Mouse (Mus musculus) limb, embryonic 15.5 days (tissue): ENCODE data around the gene Gtf2f1. TPM values are rescaled to one million over a fixed set of nuclear protein-coding genes. Genes with fewer than 3 reads are reported as not detected.

Experiments used
- ATAC-seq: fragments of 200-750 bp; cut with Nextera tagmentation; 2 replicates; pipeline ENCODE4 v1.8.0; 2017; ENCODE audit warnings: low read depth, moderate TSS enrichment; ENCODE audit not compliant: insufficient number of reproducible peaks, low FRiP score, low TSS enrichment
- H3K27ac ChIP-seq: fragments of 300-500 bp; sonication (generic); 2 replicates; pipeline ENCODE4 v1.5.1; 2015; ENCODE audit warnings: moderate library complexity, mild to moderate bottlenecking, inconsistent platforms
- H3K27me3 ChIP-seq: fragments of 300-500 bp; sonication (generic); 2 replicates; pipeline ENCODE4 v1.6.1; 2015; ENCODE audit warnings: inconsistent platforms
- H3K36me3 ChIP-seq: fragments of 300-500 bp; sonication (generic); 2 replicates; pipeline ENCODE4 v1.6.1; 2015; ENCODE audit warnings: inconsistent platforms
- H3K4me1 ChIP-seq: fragments of 300-500 bp; sonication (generic); 2 replicates; pipeline ENCODE4 v1.6.1; 2015; ENCODE audit warnings: inconsistent platforms
- H3K4me2 ChIP-seq: fragments of 300-500 bp; sonication (generic); 2 replicates; pipeline ENCODE4 v1.6.1; 2015; ENCODE audit warnings: mild to moderate bottlenecking, inconsistent platforms
- H3K4me3 ChIP-seq: fragments of 300-500 bp; sonication (generic); 2 replicates; pipeline ENCODE4 v1.5.1; 2015; ENCODE audit warnings: mild to moderate bottlenecking, inconsistent platforms
- H3K9ac ChIP-seq: fragments of 300-500 bp; sonication (generic); 2 replicates; pipeline ENCODE4 v1.6.1; 2015; ENCODE audit warnings: inconsistent platforms
- H3K9me3 ChIP-seq: fragments of 300-500 bp; sonication (generic); 2 replicates; pipeline ENCODE4 v1.6.1; 2016; ENCODE audit warnings: inconsistent platforms
- WGBS: fragments of 180-500 bp; shearing (Covaris S2); methylation state at CpG from one replicate; pipeline ENCODE4 v1.1.7; 2015; 5-methylcytosine and 5-hydroxymethylcytosine counted together
- polyA plus RNA-seq: library from polyadenylated mRNA; unstranded; fragments of >200 nt; fragmentation: Nextera tagmentation; extraction: Ambion mirVana; gene quantifications from 2 replicates; pipeline ENCODE4 v1.2.1, GENCODE M21; 2015

Gtf2f1 gene
- polyA plus RNA-seq, 1 experiment from 2014 or later = 62.0 TPM

GRCm38 (mm10) chr17:57031661-57032420 is 20.8 kb upstream of the Gtf2f1 start:
- no peaks in the 10 kb centered on the region for H3K9me3 ChIP-seq
- H3K36me3 ChIP-seq = peaks cover 20% of the 10 kb centered on the region
- H3K27me3 ChIP-seq = no peaks in the 10 kb centered on the region
- H3K9ac ChIP-seq = peak overlapping the region; percentile 35; the same call in 1 of the 2 replicates
- H3K4me2 ChIP-seq = peak overlapping the region; percentile 74
- H3K4me1 ChIP-seq = peaks cover 16% of the 10 kb centered on the region
- WGBS = 2% methylated on average over 38 of the region's 38 CpGs
- ATAC-seq = peak; percentile 99
- peak overlapping the region; percentile 96 for H3K4me3 ChIP-seq
- peak overlapping the region; percentile 93 for H3K27ac ChIP-seq

- no peak for ATAC-seq
Measured at GRCm38 (mm10) chr17:57030931-57031660, 20.0 kb upstream of the Gtf2f1 start, which contains the start of gene Khsrp. Khsrp (minus strand) TSS chr17:57031522.

DNA sequence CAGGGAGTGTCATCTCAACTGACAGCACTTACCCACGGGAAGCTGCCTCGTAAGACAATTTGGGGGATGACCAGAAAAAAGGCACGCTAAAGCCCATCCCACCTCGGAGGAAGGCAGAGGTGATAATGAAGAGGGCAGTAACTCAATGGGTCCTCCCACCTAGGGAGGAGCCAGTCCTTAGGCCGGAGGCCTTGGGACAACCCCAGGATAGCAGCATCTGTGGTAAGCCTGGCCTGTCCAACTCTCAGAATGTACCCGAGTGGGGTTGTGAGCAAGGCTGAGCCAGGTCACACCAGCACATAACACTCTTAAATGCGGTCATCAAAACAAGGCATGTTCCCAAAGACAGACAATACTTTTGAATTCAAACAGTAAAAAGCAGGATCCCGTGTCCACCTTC is 18.6 kb upstream of the Gtf2f1 start:
- 37% methylated on average over 8 of the region's 8 CpGs for WGBS
- H3K9me3 ChIP-seq = no peaks in the 10 kb centered on the region
- peak overlapping the region; percentile 74 for H3K4me2 ChIP-seq
- H3K4me1 ChIP-seq = peaks cover 16% of the 10 kb centered on the region
- no peak for ATAC-seq
- H3K27ac ChIP-seq = no peak overlapping the region
- H3K27me3 ChIP-seq = no peaks in the 10 kb centered on the region
- peak overlapping the region; percentile 96 for H3K4me3 ChIP-seq
- H3K36me3 ChIP-seq = peaks cover 42% of the 10 kb centered on the region
- H3K9ac ChIP-seq = peak overlapping the region; percentile 100; the same call in 1 of the 2 replicates

More at GRCm38 (mm10) chr17:57030931-57031660, 20.0 kb upstream of the Gtf2f1 start, which contains the start of gene Khsrp:
- peak within 1 kb of the TSS; percentile 93 for H3K27ac ChIP-seq
- peaks cover 16% of the 10 kb centered on the region for H3K4me1 ChIP-seq
- WGBS = under 1% methylated on average over 69 of the region's 99 CpGs
- peak within 1 kb of the TSS; percentile 100 for H3K9ac ChIP-seq
- H3K4me2 ChIP-seq = peak within 1 kb of the TSS; percentile 74
- H3K36me3 ChIP-seq = peaks cover 28% of the 10 kb centered on the region
- H3K4me3 ChIP-seq = peak within 1 kb of the TSS; percentile 96
- no peaks in the 10 kb centered on the region for H3K9me3 ChIP-seq
- H3K27me3 ChIP-seq = no peaks in the 10 kb centered on the region

- Histone ChIP-seq H3K27me3 (no peaks in the 10 kb centered on the region), H3K36me3 (peaks cover 64% of the 10 kb centered on the region), H3K4me3 (no peak overlapping the region), H3K27ac (no peak overlapping the region), H3K9me3 (no peaks in the 10 kb centered on the region), H3K9ac (no peak overlapping the region), H3K4me2 (no peak overlapping the region), H3K4me1 (peaks cover 15% of the 10 kb centered on the region)
- 89% methylated on average over 4 of the region's 4 CpGs for WGBS
- no peak for ATAC-seq
Measured at GRCm38 (mm10) chr17:57027471-57027870, 16.4 kb upstream of the Gtf2f1 start.

GRCm38 (mm10) chr17:57020960-57021359 is 9.9 kb upstream of the Gtf2f1 start:
- peaks cover 65% of the 10 kb centered on the region for H3K36me3 ChIP-seq
- H3K9me3 ChIP-seq = no peaks in the 10 kb centered on the region
- no peak overlapping the region for H3K27ac ChIP-seq
- H3K9ac ChIP-seq = no peak overlapping the region
- no peak for ATAC-seq
- no peak overlapping the region for H3K4me2 ChIP-seq
- 91% methylated on average over 5 of the region's 5 CpGs for WGBS
- no peaks in the 10 kb centered on the region for H3K27me3 ChIP-seq
- no peak overlapping the region for H3K4me3 ChIP-seq
- H3K4me1 ChIP-seq = no peaks in the 10 kb centered on the region

DNA sequence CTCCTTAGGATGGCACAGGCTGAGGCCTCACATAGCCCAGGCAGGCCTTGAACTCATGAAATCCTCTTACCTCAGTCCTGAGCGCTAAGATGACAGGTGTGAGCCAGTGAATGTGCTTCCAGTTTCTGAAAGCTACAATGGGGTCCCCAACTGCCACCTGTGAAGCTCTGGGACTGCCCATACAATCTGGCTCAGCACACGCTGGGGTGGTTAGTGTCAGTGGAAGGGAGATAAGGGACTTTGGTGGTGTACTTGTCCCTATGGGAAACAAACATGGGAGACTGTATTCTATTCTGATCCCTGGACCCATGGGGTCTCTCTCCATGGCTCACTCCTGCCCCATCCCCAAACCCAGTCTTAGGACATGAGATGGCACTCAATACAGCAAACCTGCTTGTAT is 8.6 kb upstream of the Gtf2f1 start:
- Histone ChIP-seq H3K9me3 (no peaks in the 10 kb centered on the region), H3K9ac (no peak overlapping the region), H3K27me3 (no peaks in the 10 kb centered on the region), H3K36me3 (peaks cover 53% of the 10 kb centered on the region), H3K27ac (no peak overlapping the region), H3K4me2 (no peak overlapping the region), H3K4me1 (no peaks in the 10 kb centered on the region), H3K4me3 (no peak overlapping the region)
- no peak for ATAC-seq
- WGBS = 87% methylated on average over 2 of the region's 2 CpGs

DNA sequence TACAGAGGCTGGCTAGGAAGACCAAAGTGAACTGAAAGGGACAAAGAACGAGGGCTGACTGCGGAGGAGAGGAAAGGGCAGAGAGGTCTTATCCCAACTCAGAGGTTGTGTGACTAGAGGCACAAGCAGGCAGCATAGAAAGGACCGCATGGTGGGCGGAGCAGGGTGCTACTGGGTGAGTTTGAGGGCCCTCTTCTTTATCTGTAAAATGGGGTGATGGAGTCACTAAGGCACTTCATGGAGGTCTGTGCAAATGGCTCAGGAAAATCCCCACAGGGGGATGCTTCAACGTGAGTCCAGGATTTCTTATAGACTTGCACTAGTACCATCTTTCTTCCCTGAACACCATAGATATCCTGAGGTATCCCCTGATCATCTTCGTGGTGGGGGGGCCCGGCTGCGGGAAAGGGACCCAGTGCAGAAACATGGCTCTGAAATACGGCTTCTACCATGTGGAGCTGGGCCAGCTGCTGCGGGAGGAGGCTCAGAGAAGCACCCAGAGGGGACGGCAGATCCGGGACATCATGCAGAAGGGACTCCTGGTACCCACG is 1.2 kb upstream of the Gtf2f1 start:
- 69% methylated on average over 13 of the region's 13 CpGs for WGBS
- peak overlapping the region; percentile 95 for H3K27ac ChIP-seq
- no peaks in the 10 kb centered on the region for H3K9me3 ChIP-seq
- H3K4me2 ChIP-seq = peak overlapping the region; percentile 81
- peak overlapping the region; percentile 75 for H3K4me3 ChIP-seq
- H3K4me1 ChIP-seq = peaks cover 19% of the 10 kb centered on the region
- peaks cover 16% of the 10 kb centered on the region for H3K36me3 ChIP-seq
- no peak overlapping the region for H3K9ac ChIP-seq
- no peaks in the 10 kb centered on the region for H3K27me3 ChIP-seq
- ATAC-seq = no peak

DNA sequence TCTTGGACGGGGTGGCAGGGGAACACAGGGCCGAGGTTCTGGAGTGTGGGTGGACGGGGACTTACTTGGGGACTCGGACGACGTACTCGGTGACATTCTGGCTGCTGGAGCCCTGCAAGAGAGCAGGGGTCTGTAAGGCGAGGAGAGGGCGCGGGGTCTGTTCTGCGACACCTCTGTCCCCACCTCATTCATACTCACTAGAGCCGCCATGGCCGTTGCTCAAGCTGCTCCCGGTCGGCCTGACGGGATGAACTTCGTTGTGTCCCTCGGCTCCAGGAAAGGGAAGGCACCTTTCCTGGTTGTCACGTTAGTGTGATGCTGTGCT is 215 bp downstream of the Gtf2f1 start:
- WGBS = 1% methylated on average over 19 of the region's 19 CpGs
- ATAC-seq = peak; percentile 41; the same call in 1 of the 2 replicates
- Histone ChIP-seq H3K9me3 (no peaks in the 10 kb centered on the region), H3K4me3 (peak overlapping the region; percentile 75), H3K27me3 (no peaks in the 10 kb centered on the region), H3K4me1 (peaks cover 19% of the 10 kb centered on the region), H3K9ac (peak overlapping the region; percentile 79), H3K27ac (peak overlapping the region; percentile 86), H3K4me2 (peak overlapping the region; percentile 81), H3K36me3 (peaks cover 31% of the 10 kb centered on the region)

GRCm38 (mm10) chr17:57007137-57007905 is 3.8 kb downstream of the Gtf2f1 start:
- Histone ChIP-seq H3K27ac (no peak overlapping the region; the same call in 1 of the 2 replicates), H3K36me3 (peaks cover 66% of the 10 kb centered on the region), H3K4me2 (no peak overlapping the region), H3K4me1 (peaks cover 15% of the 10 kb centered on the region), H3K9ac (no peak overlapping the region), H3K4me3 (no peak overlapping the region), H3K9me3 (no peaks in the 10 kb centered on the region), H3K27me3 (no peaks in the 10 kb centered on the region)
- no peak for ATAC-seq
- WGBS = 96% methylated on average over 13 of the region's 13 CpGs

DNA sequence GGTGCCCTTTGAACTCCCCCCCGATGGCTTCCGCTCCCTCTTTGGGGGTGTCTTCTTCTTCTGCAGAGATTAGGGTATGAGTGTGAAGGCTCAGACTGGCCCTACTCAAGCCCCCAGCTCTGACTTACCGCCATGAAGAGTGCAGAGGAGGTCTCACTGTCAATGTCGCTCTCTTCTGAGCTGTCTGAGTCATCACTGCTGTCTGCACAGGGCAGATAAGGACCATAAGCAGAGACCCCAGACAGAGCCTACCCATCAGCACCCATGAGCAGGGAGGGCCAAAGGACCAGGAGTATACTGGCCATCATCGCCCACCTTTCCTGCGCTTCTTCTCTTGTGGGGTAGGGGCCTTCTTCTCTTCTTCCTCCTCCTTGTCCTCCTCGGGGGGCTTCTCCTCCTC is 7.1 kb downstream of the Gtf2f1 start:
- Histone ChIP-seq H3K9ac (no peak overlapping the region), H3K4me1 (no peaks in the 10 kb centered on the region), H3K27me3 (no peaks in the 10 kb centered on the region), H3K27ac (no peak overlapping the region), H3K36me3 (peaks cover 79% of the 10 kb centered on the region), H3K4me2 (no peak overlapping the region), H3K9me3 (no peaks in the 10 kb centered on the region), H3K4me3 (no peak overlapping the region)
- 90% methylated on average over 7 of the region's 7 CpGs for WGBS
- ATAC-seq = no peak

DNA sequence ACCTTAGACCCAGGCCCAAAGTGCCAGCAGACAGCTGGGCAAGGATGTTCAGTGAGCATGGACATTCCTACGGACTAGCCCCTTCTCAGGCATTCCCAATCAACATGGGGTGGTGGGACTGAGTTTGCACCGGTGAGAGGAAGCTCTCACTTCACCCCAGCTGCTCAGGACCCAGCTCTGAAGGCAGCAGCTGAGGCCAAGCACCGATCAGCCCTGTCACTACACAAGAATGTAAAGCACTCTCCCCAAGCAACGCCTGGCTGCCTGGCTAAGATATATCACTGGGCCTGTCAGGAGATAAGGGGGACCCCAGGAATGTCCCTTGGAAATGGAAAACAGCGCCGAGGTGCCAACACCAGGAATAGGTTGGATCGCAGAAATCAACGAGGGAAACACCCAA is 9.9 kb downstream of the Gtf2f1 start:
- no peak overlapping the region for H3K4me2 ChIP-seq
- ATAC-seq = no peak
- peak overlapping the region; percentile 27; the same call in 1 of the 2 replicates for H3K27ac ChIP-seq
- peaks cover 10% of the 10 kb centered on the region for H3K4me1 ChIP-seq
- no peak overlapping the region for H3K9ac ChIP-seq
- H3K36me3 ChIP-seq = peaks cover 67% of the 10 kb centered on the region
- WGBS = 59% methylated on average over 8 of the region's 8 CpGs
- no peak overlapping the region for H3K4me3 ChIP-seq
- no peaks in the 10 kb centered on the region for H3K27me3 ChIP-seq
- no peaks in the 10 kb centered on the region for H3K9me3 ChIP-seq
